Mouse (Mus musculus): ENCODE measurements around the gene Slc1a1. TPM values are rescaled to one million over a fixed set of nuclear protein-coding genes. Genes with fewer than 3 reads are reported as not detected.

Gene Slc1a1
- total RNA-seq (2015) = 0.10 TPM in 1 of 2 replicates, not detected in the other
- total RNA-seq (2017) = not detected in 2 replicates

GRCm38 (mm10) chr19:28834798-28835499, at the start of gene Slc1a1:
Gene Slc1a1 (plus strand): TSS chr19:28835049.
- peak; percentile 48 for ATAC-seq (replicated peaks; ENCODE audit: poor library complexity)

GRCm38 (mm10) chr19:28790196-28790595, 44.7 kb upstream of the Slc1a1 start:
- no peak for ATAC-seq (replicated peaks; ENCODE audit: poor library complexity)

- ATAC-seq (replicated peaks; ENCODE audit: poor library complexity) = no peak
Observed at GRCm38 (mm10) chr19:28793307-28793706, 41.5 kb upstream of the Slc1a1 start.

GRCm38 (mm10) chr19:28796146-28796848, 38.6 kb upstream of the Slc1a1 start:
- no peak for ATAC-seq (replicated peaks; ENCODE audit: poor library complexity)

GRCm38 (mm10) chr19:28796966-28797365, 37.9 kb upstream of the Slc1a1 start:
- ATAC-seq (replicated peaks; ENCODE audit: poor library complexity) = no peak

- no peak for ATAC-seq (replicated peaks; ENCODE audit: poor library complexity)
Observed at GRCm38 (mm10) chr19:28797611-28798010, 37.2 kb upstream of the Slc1a1 start.

- ATAC-seq (replicated peaks; ENCODE audit: poor library complexity) = no peak
Observed at GRCm38 (mm10) chr19:28800448-28800847, 34.4 kb upstream of the Slc1a1 start.

GRCm38 (mm10) chr19:28806276-28806675, 28.6 kb upstream of the Slc1a1 start:
- ATAC-seq (replicated peaks; ENCODE audit: poor library complexity) = no peak

- no peak for ATAC-seq (replicated peaks; ENCODE audit: poor library complexity)
Observed at GRCm38 (mm10) chr19:28806821-28807496, 27.9 kb upstream of the Slc1a1 start.

GRCm38 (mm10) chr19:28807497-28807871, 27.4 kb upstream of the Slc1a1 start:
- no peak for ATAC-seq (replicated peaks; ENCODE audit: poor library complexity)

GRCm38 (mm10) chr19:28818286-28818685, 16.6 kb upstream of the Slc1a1 start:
- no peak for ATAC-seq (replicated peaks; ENCODE audit: poor library complexity)

- no peak for ATAC-seq (replicated peaks; ENCODE audit: poor library complexity)
Observed at GRCm38 (mm10) chr19:28827697-28828328, 7.0 kb upstream of the Slc1a1 start.

- no peak for ATAC-seq (replicated peaks; ENCODE audit: poor library complexity)
Observed at GRCm38 (mm10) chr19:28831324-28831723, 3.5 kb upstream of the Slc1a1 start.

- ATAC-seq (replicated peaks; ENCODE audit: poor library complexity) = no peak
Observed at GRCm38 (mm10) chr19:28832605-28833004, 2.2 kb upstream of the Slc1a1 start.

GRCm38 (mm10) chr19:28834388-28834787, 461 bp upstream of the Slc1a1 start:
- ATAC-seq (replicated peaks; ENCODE audit: poor library complexity) = peak; percentile 48; the same call in 1 of the 2 replicates

GRCm38 (mm10) chr19:28835500-28835864, 633 bp downstream of the Slc1a1 start:
- no peak for ATAC-seq (replicated peaks; ENCODE audit: poor library complexity)

GRCm38 (mm10) chr19:28836116-28836515, 1.3 kb downstream of the Slc1a1 start:
- ATAC-seq (replicated peaks; ENCODE audit: poor library complexity) = no peak

- ATAC-seq (replicated peaks; ENCODE audit: poor library complexity) = no peak
Observed at GRCm38 (mm10) chr19:28836651-28837410, 2.0 kb downstream of the Slc1a1 start.

- ATAC-seq (replicated peaks; ENCODE audit: poor library complexity) = no peak
Observed at GRCm38 (mm10) chr19:28838796-28839195, 3.9 kb downstream of the Slc1a1 start.

- no peak for ATAC-seq (replicated peaks; ENCODE audit: poor library complexity)
Observed at GRCm38 (mm10) chr19:28844946-28845710, 10.3 kb downstream of the Slc1a1 start.
